Mouse (Mus musculus) forebrain, embryonic 13.5 days (tissue): ENCODE data around the gene Arid1b. TPM values are rescaled to one million over a fixed set of nuclear protein-coding genes. Genes with fewer than 3 reads are reported as not detected.
A peak's percentile ranks its signal among the peaks of the same experiment; 100 is the strongest.

Experiments
- ATAC-seq: fragments of 200-750 bp; cut with Nextera tagmentation; 2 replicates; pipeline ENCODE4 v1.8.0; 2017
- H3K27ac ChIP-seq: fragments of 300-500 bp; sonication (generic); 2 replicates; pipeline ENCODE4 v1.5.1; 2015; ENCODE audit warnings: inconsistent platforms, mild to moderate bottlenecking, moderate library complexity
- H3K27me3 ChIP-seq: fragments of 300-500 bp; sonication (generic); 2 replicates; pipeline ENCODE4 v1.6.1; 2015; ENCODE audit warnings: mild to moderate bottlenecking, inconsistent platforms
- H3K36me3 ChIP-seq: fragments of 300-500 bp; sonication (generic); 2 replicates; pipeline ENCODE4 v1.6.1; 2015; ENCODE audit warnings: mild to moderate bottlenecking, inconsistent platforms; ENCODE audit not compliant: poor library complexity, severe bottlenecking
- H3K4me1 ChIP-seq: fragments of 300-500 bp; sonication (generic); 2 replicates; pipeline ENCODE4 v1.6.1; 2015; ENCODE audit warnings: inconsistent platforms
- H3K4me2 ChIP-seq: fragments of 300-500 bp; sonication (generic); 2 replicates; pipeline ENCODE4 v1.6.1; 2015; ENCODE audit warnings: inconsistent platforms, mild to moderate bottlenecking, moderate library complexity
- H3K4me3 ChIP-seq: fragments of 300-500 bp; sonication (generic); 2 replicates; pipeline ENCODE4 v1.5.1; 2015; ENCODE audit warnings: mild to moderate bottlenecking, inconsistent platforms
- H3K9ac ChIP-seq: fragments of 300-500 bp; sonication (generic); 2 replicates; pipeline ENCODE4 v1.6.1; 2015; ENCODE audit warnings: mild to moderate bottlenecking, inconsistent platforms
- H3K9me3 ChIP-seq: fragments of 300-500 bp; sonication (generic); replicated peaks from 2 replicates; pipeline ENCODE4 v1.6.1; 2016; ENCODE audit warnings: inconsistent platforms
- WGBS: fragments of 180-500 bp; shearing (Covaris S2); methylation state at CpG from one replicate; pipeline ENCODE4 v1.1.7; 2015; 5-methylcytosine and 5-hydroxymethylcytosine counted together
- polyA plus RNA-seq: library from polyadenylated mRNA; unstranded; fragments of >200 nt; fragmentation: Nextera tagmentation; extraction: Ambion mirVana; gene quantifications from 2 replicates; pipeline ENCODE4 v1.2.1, GENCODE M21; 2015

The Arid1b gene
- polyA plus RNA-seq, 1 experiment from 2014 or later, result 11.7 TPM

- ATAC-seq, result no peak; the same call in 1 of the 2 replicates
Observed at GRCm38 (mm10) chr17:5176315-5176714, 182.2 kb downstream of the Arid1b start.

DNA sequence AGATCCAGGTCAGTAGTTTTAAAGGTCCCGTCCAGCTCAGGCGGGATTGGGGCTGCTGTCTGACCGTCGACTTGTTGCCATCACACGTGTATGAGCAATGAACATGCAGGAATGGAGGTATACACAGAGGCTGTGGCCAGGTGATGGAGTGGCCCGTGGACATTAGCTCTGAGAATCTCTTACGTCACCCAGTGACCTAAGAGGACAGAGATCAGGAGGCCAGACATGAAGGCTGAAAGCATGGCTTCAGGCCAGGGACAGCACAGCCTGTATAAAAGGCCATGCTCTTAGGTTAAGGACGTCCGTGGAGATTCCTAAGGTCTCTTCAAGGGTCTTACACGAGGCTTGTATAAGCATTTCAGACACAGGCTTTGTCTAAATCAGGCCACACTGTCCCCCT is 184.4 kb downstream of the Arid1b start:
- no peak overlapping the region for H3K9ac ChIP-seq
- H3K4me1 ChIP-seq, result peaks cover 29% of the 10 kb centered on the region; the same call in 1 of the 2 replicates
- no peak overlapping the region for H3K27ac ChIP-seq
- no peaks in the 10 kb centered on the region for H3K27me3 ChIP-seq
- H3K9me3 ChIP-seq, result no peaks in the 10 kb centered on the region
- no peak overlapping the region for H3K4me3 ChIP-seq
- ATAC-seq, result no peak
- no peaks in the 10 kb centered on the region for H3K36me3 ChIP-seq
- H3K4me2 ChIP-seq, result no peak overlapping the region
- 87% methylated on average over 10 of the region's 10 CpGs for WGBS

More at GRCm38 (mm10) chr17:5176315-5176714, 182.2 kb downstream of the Arid1b start:
- H3K4me2 ChIP-seq, result no peak overlapping the region
- no peaks in the 10 kb centered on the region for H3K9me3 ChIP-seq
- no peak overlapping the region for H3K27ac ChIP-seq
- H3K4me3 ChIP-seq, result no peak overlapping the region
- H3K36me3 ChIP-seq, result no peaks in the 10 kb centered on the region
- H3K27me3 ChIP-seq, result no peaks in the 10 kb centered on the region
- peaks cover 23% of the 10 kb centered on the region; the same call in 1 of the 2 replicates for H3K4me1 ChIP-seq
- H3K9ac ChIP-seq, result no peak overlapping the region
- 46% methylated on average over 2 of the region's 2 CpGs for WGBS

- WGBS, result 78% methylated on average over 7 of the region's 7 CpGs
- ATAC-seq, result no peak
- H3K27me3 ChIP-seq, result no peaks in the 10 kb centered on the region
- H3K4me2 ChIP-seq, result no peak overlapping the region
- H3K9ac ChIP-seq, result no peak overlapping the region
- no peak overlapping the region for H3K27ac ChIP-seq
- H3K4me1 ChIP-seq, result peaks cover 30% of the 10 kb centered on the region; the same call in 1 of the 2 replicates
- H3K9me3 ChIP-seq, result no peaks in the 10 kb centered on the region
- H3K4me3 ChIP-seq, result no peak overlapping the region
- H3K36me3 ChIP-seq, result no peaks in the 10 kb centered on the region
Observed at GRCm38 (mm10) chr17:5179004-5179403, 184.9 kb downstream of the Arid1b start.

DNA sequence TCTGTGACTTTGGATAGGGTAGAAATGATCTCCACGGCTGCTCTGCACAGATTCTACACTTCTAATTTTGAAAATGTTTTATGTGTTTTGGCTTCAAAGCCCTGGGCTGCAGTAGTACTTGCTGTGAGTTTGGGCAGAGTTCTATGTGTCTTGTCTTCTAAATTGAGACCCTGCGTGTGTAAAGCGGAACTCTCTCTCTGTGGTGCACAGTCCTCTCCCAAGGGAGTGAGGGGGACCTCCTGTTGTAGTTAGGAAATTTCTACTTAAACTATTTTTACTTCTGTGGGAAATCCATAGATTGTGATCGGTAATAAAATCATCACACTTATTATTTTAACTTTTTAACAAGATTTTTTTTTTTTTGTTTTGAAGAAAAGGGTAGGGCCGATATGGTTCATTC is 185.3 kb downstream of the Arid1b start:
- H3K9me3 ChIP-seq, result no peaks in the 10 kb centered on the region
- H3K27me3 ChIP-seq, result no peaks in the 10 kb centered on the region
- H3K36me3 ChIP-seq, result no peaks in the 10 kb centered on the region
- H3K4me3 ChIP-seq, result no peak overlapping the region
- no peak for ATAC-seq
- H3K4me1 ChIP-seq, result peaks cover 34% of the 10 kb centered on the region; the same call in 1 of the 2 replicates
- H3K9ac ChIP-seq, result no peak overlapping the region
- WGBS, result 95% methylated on average over 5 of the region's 5 CpGs
- no peak overlapping the region for H3K4me2 ChIP-seq
- no peak overlapping the region for H3K27ac ChIP-seq

DNA sequence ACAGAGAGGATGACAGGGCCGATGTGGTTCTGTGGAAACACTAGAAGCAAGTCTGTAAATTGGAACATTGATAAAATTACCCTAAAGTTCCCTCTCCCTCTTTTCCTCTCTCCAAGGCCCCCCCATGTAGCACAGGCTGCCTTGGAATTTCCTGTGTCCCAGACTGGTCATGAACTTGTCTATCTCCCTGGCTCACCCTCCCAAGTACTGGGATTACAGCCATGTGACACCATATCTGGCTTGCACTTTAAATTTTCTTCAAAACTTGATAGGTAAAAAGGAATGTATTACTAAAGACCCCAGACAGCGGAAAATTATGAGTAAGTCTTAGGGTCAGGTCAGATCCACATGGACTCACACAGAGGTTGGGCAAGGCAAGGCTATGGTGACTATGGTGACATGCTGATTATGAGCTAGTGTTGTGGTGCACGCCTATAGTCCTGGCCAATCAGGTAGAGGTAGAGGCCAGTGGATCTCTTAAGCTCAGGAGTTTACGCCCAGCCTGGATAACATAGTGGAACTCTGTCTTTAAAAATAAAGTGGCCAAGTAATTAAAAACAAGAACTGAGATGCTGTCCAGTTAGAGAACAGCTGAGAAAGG is 185.9 kb downstream of the Arid1b start:
- no peaks in the 10 kb centered on the region for H3K27me3 ChIP-seq
- H3K36me3 ChIP-seq, result no peaks in the 10 kb centered on the region
- H3K4me1 ChIP-seq, result peaks cover 34% of the 10 kb centered on the region; the same call in 1 of the 2 replicates
- WGBS, result 91% methylated on average over 4 of the region's 4 CpGs
- H3K4me2 ChIP-seq, result no peak overlapping the region
- no peak overlapping the region for H3K9ac ChIP-seq
- ATAC-seq, result no peak
- H3K27ac ChIP-seq, result no peak overlapping the region
- no peak overlapping the region for H3K4me3 ChIP-seq
- no peaks in the 10 kb centered on the region for H3K9me3 ChIP-seq

DNA sequence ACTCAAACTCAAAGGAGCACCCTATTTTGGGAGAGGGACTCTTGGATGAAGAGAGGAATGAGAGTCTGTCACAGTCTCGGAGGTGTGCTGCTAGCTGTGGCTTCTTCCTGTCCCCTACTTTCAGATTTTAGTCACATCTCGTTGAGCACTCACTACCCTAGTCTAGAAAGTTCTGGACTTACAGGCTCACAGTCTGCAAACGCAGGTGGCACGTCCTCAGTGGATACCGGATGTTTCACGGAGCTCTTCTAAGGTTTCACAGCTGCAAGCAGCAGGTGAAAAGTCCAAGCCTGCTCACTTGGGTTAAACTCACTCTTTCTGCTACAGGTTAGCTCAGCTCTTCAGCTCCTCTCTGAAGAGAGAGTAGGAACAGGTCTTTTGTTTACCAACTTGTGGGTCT is 186.8 kb downstream of the Arid1b start:
- H3K9ac ChIP-seq, result no peak overlapping the region
- no peaks in the 10 kb centered on the region for H3K9me3 ChIP-seq
- ATAC-seq, result no peak
- no peaks in the 10 kb centered on the region for H3K27me3 ChIP-seq
- no peaks in the 10 kb centered on the region for H3K36me3 ChIP-seq
- H3K4me3 ChIP-seq, result no peak overlapping the region
- H3K4me1 ChIP-seq, result peaks cover 27% of the 10 kb centered on the region; the same call in 1 of the 2 replicates
- 92% methylated on average over 6 of the region's 6 CpGs for WGBS
- H3K4me2 ChIP-seq, result no peak overlapping the region
- no peak overlapping the region for H3K27ac ChIP-seq

DNA sequence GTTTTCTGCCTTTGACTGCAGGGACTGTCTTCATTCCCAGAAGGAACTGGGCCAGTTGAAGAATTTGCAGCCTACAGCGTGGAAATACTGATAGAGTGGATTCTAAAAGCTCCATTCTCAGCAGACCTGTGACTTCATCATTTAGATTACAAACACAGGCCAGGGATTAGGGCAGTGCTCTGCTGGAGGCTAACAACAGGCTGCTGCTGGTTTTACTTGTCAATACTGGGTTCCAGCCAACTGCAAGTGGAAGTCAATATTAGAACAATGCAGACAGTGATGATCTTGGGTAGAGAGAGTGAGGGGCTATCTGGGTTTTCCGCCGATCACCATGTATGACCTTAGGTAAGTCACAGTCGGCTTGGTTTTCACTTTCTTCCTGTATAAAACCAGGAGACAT is 188.4 kb downstream of the Arid1b start:
- H3K27ac ChIP-seq, result no peak overlapping the region
- 78% methylated on average over 4 of the region's 4 CpGs for WGBS
- no peak overlapping the region for H3K9ac ChIP-seq
- H3K4me2 ChIP-seq, result no peak overlapping the region
- H3K4me1 ChIP-seq, result peaks cover 28% of the 10 kb centered on the region; the same call in 1 of the 2 replicates
- no peak for ATAC-seq
- no peak overlapping the region for H3K4me3 ChIP-seq
- no peaks in the 10 kb centered on the region for H3K9me3 ChIP-seq
- H3K36me3 ChIP-seq, result no peaks in the 10 kb centered on the region
- H3K27me3 ChIP-seq, result no peaks in the 10 kb centered on the region

DNA sequence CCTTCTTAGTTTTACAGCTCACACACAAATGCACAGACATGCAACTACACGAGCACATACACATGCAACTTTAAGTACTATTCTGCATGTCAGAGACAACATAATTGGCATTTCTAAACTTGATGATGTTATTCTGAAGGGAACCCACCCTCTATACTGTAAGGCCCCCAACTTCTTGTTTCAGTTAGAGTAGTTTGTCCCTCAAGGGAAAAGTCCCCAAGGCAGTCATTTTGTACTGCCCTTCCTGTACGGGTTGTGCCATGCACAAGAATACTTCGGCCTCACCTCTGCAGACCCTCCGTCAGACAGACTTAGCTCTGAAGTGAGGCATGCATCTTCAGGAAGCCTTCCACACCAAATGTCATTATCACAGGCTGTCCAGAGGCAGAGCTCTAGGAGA is 191.4 kb downstream of the Arid1b start:
- H3K27me3 ChIP-seq, result no peaks in the 10 kb centered on the region
- no peak overlapping the region for H3K4me2 ChIP-seq
- 85% methylated on average over 4 of the region's 4 CpGs for WGBS
- no peak for ATAC-seq
- H3K9ac ChIP-seq, result no peak overlapping the region
- H3K4me1 ChIP-seq, result peaks cover 47% of the 10 kb centered on the region
- H3K4me3 ChIP-seq, result no peak overlapping the region
- H3K27ac ChIP-seq, result no peak overlapping the region
- H3K36me3 ChIP-seq, result no peaks in the 10 kb centered on the region
- no peaks in the 10 kb centered on the region for H3K9me3 ChIP-seq

DNA sequence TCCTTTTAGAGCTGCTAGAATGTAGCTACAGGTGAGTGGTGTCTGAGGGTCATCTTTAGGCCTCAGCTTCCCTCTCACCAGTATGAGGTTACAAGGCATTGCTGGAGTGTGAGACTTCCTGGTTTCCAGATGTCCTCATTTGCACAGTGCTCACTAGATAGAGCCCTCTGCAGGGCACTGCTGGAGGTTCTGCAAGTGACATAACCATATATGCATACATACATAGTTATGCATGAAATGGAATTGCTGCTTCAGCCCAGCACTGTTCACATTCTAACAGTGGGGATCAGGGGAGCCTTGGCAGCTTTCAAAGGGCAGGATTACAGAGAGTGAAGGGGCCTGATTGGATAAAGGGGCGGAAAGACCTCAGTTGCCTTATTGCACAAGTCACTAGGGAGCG is 193.4 kb downstream of the Arid1b start:
- no peak overlapping the region for H3K9ac ChIP-seq
- peaks cover 38% of the 10 kb centered on the region for H3K4me1 ChIP-seq
- no peaks in the 10 kb centered on the region for H3K27me3 ChIP-seq
- no peak overlapping the region for H3K4me2 ChIP-seq
- 29% methylated on average over 2 of the region's 2 CpGs for WGBS
- no peak for ATAC-seq
- H3K27ac ChIP-seq, result no peak overlapping the region
- H3K4me3 ChIP-seq, result no peak overlapping the region
- no peaks in the 10 kb centered on the region for H3K9me3 ChIP-seq
- H3K36me3 ChIP-seq, result no peaks in the 10 kb centered on the region

DNA sequence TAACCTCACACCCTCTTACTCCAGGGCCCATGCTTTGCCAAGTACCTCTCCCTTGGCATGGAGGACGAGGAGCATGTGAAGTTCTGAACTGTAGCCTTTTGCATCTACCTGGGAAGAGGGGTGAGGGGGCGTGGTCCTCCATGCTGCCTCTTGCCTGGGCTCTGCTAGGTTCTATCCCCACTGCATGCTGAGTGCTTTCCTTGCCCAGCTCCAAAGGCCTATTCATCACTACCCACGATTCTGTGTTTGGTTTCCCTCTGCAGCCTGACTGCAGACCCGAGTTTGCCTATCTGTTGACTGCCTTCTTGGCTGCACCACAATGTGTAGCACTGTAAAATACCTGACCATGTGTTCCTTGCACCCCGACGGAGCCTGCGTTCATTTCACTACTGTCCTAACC is 194.3 kb downstream of the Arid1b start:
- no peaks in the 10 kb centered on the region for H3K9me3 ChIP-seq
- no peak overlapping the region for H3K4me2 ChIP-seq
- no peaks in the 10 kb centered on the region for H3K36me3 ChIP-seq
- 70% methylated on average over 7 of the region's 7 CpGs for WGBS
- H3K27ac ChIP-seq, result no peak overlapping the region
- H3K27me3 ChIP-seq, result no peaks in the 10 kb centered on the region
- H3K4me3 ChIP-seq, result no peak overlapping the region
- no peak overlapping the region for H3K9ac ChIP-seq
- ATAC-seq, result no peak
- H3K4me1 ChIP-seq, result peaks cover 31% of the 10 kb centered on the region

GRCm38 (mm10) chr17:5189551-5190351 is 195.6 kb downstream of the Arid1b start:
- no peaks in the 10 kb centered on the region for H3K27me3 ChIP-seq
- H3K9me3 ChIP-seq, result no peaks in the 10 kb centered on the region
- H3K9ac ChIP-seq, result peak overlapping the region; percentile 73
- H3K4me1 ChIP-seq, result peaks cover 28% of the 10 kb centered on the region
- H3K36me3 ChIP-seq, result no peaks in the 10 kb centered on the region
- H3K4me2 ChIP-seq, result peak overlapping the region; percentile 76
- H3K4me3 ChIP-seq, result peak overlapping the region; percentile 54
- ATAC-seq, result peak; percentile 97
- under 1% methylated on average over 37 of the region's 40 CpGs for WGBS
- peak overlapping the region; percentile 96 for H3K27ac ChIP-seq

- Histone ChIP-seq H3K27ac (peak overlapping the region; percentile 96), H3K9ac (peak overlapping the region; percentile 73), H3K36me3 (no peaks in the 10 kb centered on the region), H3K4me2 (peak overlapping the region; percentile 76), H3K9me3 (no peaks in the 10 kb centered on the region), H3K27me3 (no peaks in the 10 kb centered on the region), H3K4me3 (peak overlapping the region; percentile 54), H3K4me1 (peaks cover 29% of the 10 kb centered on the region)
- WGBS, result 18% methylated on average over 3 of the region's 3 CpGs
- ATAC-seq, result 0 out of 2 replicates have a peak, but pooled peaks have one; percentile 3
Observed at GRCm38 (mm10) chr17:5190367-5190766, 196.2 kb downstream of the Arid1b start.
